Mouse (Mus musculus): ENCODE results near the gene Pkn1.

The Pkn1 gene

GRCm38 (mm10) chr8:83684517-83684916, 14.5 kb downstream of the Pkn1 start:
- DNase-seq (ENCODE audit: low spot score), result no peak

GRCm38 (mm10) chr8:83681099-83681498, 17.9 kb downstream of the Pkn1 start:
- DNase-seq (ENCODE audit: low spot score), result peak; percentile 68

GRCm38 (mm10) chr8:83680603-83681002, 18.4 kb downstream of the Pkn1 start:
- no peak for DNase-seq (ENCODE audit: low spot score)

GRCm38 (mm10) chr8:83679866-83680265, 19.1 kb downstream of the Pkn1 start:
- DNase-seq (ENCODE audit: low spot score), result no peak

GRCm38 (mm10) chr8:83674497-83674896, 24.5 kb downstream of the Pkn1 start:
- no peak for DNase-seq (ENCODE audit: low spot score)

- DNase-seq (ENCODE audit: low spot score), result no peak
Observed at GRCm38 (mm10) chr8:83672936-83673335, 26.0 kb downstream of the Pkn1 start.

- DNase-seq (ENCODE audit: low spot score), result peak; percentile 50
Observed at GRCm38 (mm10) chr8:83669013-83669412, 30.0 kb downstream of the Pkn1 start.

GRCm38 (mm10) chr8:83668010-83668916, 30.7 kb downstream of the Pkn1 start:
- peak; percentile 61 for DNase-seq (ENCODE audit: low spot score)

- DNase-seq (ENCODE audit: low spot score), result no peak
Observed at GRCm38 (mm10) chr8:83667526-83667925, 31.5 kb downstream of the Pkn1 start.

- no peak for DNase-seq (ENCODE audit: low spot score)
Observed at GRCm38 (mm10) chr8:83666866-83667234, 32.1 kb downstream of the Pkn1 start.

- DNase-seq (ENCODE audit: low spot score), result no peak
Observed at GRCm38 (mm10) chr8:83665969-83666865, 32.8 kb downstream of the Pkn1 start, which contains the start of gene Ptger1. Gene Ptger1, plus strand, starts transcription at chr8:83666678.

- DNase-seq (ENCODE audit: low spot score), result no peak
Observed at GRCm38 (mm10) chr8:83664931-83665625, 33.9 kb downstream of the Pkn1 start.

- DNase-seq (ENCODE audit: low spot score), result no peak
Observed at GRCm38 (mm10) chr8:83664096-83664495, 34.9 kb downstream of the Pkn1 start.

- peak; percentile 76 for DNase-seq (ENCODE audit: low spot score)
Observed at GRCm38 (mm10) chr8:83662421-83662826, 36.6 kb downstream of the Pkn1 start.

- peak; percentile 50 for DNase-seq (ENCODE audit: low spot score)
Observed at GRCm38 (mm10) chr8:83660995-83661680, 37.8 kb downstream of the Pkn1 start.

GRCm38 (mm10) chr8:83660545-83660944, 38.4 kb downstream of the Pkn1 start:
- DNase-seq (ENCODE audit: low spot score), result no peak

GRCm38 (mm10) chr8:83656484-83657246, 42.3 kb downstream of the Pkn1 start:
- no peak for DNase-seq (ENCODE audit: low spot score)

GRCm38 (mm10) chr8:83656043-83656442, 42.9 kb downstream of the Pkn1 start:
- DNase-seq (ENCODE audit: low spot score), result no peak

GRCm38 (mm10) chr8:83654725-83655124, 44.3 kb downstream of the Pkn1 start:
- DNase-seq (ENCODE audit: low spot score), result no peak

- DNase-seq (ENCODE audit: low spot score), result no peak
Observed at GRCm38 (mm10) chr8:83653662-83654017, 45.3 kb downstream of the Pkn1 start.
